Mouse (Mus musculus) liver (tissue): ENCODE data around the gene Ift88.

Experiments used
- DNase-seq: peaks from one replicate; pipeline ENCODE4 v3.0.0-alpha.2; 2020; ENCODE audit warnings: mixed read lengths

Ift88 gene

DNA sequence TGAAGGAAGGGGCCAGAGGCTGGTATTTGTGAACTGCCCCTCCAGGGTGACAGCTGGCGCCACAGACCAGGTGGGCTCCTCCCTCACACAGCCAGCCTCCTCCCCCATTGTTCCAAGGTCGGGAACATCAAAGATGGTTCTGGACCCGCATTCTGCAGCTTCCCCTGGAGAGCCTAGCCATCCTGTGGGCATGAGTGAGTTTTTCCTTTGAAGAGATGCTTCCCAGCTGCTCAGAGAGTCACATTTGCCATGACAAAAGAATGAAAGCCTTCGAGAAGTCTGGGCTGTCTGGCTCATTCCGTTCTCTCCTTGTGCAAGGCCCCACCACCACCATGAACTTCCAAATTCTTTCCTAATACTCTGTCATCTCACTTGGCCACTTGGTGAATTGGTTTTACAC lies 110.5 kb downstream of the Ift88 start:
- no peak for DNase-seq

DNA sequence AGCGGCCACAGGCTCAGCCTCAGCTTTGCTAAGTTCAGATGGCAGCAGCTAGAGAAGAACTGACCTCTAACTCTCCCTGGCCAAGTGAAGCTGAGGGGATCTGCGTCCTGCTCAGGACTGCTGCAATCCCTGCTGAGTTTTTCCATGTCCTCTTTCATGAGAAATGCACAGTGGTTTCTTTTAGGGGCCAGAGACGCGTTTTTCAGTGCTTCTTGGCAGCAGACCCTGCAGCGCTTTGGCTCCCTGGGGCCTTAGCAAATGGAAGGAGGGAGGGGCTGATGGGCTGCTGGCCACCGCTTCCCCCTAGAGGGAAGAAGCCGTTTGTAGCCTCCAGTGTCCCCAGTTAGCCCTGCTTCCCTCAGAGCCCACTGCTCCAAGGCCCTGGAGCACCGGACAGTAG lies 111.1 kb downstream of the Ift88 start:
- no peak for DNase-seq

DNA sequence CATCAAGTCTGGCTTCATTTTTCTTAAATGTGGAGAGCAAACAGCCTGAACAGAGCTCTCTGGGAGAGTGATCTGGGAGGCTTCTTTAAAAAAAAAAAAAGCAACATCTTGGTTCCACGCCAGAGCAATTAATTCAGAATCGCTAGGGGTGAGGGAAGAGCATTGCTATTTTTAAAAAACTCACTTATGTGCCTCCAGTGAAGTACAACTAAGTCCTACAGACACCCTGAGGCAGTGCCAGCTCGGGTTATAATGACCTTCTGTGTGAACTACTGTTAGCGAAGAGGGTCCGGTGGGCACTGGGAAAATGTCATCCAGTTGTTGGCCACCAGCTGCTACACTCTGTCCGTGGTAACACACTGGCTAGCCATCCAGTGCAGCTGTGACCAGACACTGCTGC lies 111.8 kb downstream of the Ift88 start:
- no peak for DNase-seq

DNA sequence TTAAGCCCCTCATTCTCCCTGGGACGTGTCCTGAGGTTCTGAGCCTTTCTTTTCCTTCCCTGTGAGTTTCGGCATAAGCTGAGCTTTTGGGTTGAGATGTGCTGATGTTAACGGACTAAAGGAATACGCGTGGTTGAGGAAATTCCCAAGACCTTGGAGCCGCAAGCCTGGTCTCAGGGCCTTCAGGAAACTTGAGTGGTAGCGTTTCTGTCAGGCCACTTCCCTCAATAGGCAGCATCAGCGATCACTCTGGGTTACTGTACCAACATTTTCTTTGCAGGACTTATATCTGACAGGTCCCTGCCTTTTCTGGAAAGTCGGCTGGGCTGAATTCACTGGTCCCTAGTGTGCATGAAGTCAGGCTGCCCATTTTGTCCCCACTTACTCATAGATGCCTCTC lies 113.0 kb downstream of the Ift88 start:
- no peak for DNase-seq

DNA sequence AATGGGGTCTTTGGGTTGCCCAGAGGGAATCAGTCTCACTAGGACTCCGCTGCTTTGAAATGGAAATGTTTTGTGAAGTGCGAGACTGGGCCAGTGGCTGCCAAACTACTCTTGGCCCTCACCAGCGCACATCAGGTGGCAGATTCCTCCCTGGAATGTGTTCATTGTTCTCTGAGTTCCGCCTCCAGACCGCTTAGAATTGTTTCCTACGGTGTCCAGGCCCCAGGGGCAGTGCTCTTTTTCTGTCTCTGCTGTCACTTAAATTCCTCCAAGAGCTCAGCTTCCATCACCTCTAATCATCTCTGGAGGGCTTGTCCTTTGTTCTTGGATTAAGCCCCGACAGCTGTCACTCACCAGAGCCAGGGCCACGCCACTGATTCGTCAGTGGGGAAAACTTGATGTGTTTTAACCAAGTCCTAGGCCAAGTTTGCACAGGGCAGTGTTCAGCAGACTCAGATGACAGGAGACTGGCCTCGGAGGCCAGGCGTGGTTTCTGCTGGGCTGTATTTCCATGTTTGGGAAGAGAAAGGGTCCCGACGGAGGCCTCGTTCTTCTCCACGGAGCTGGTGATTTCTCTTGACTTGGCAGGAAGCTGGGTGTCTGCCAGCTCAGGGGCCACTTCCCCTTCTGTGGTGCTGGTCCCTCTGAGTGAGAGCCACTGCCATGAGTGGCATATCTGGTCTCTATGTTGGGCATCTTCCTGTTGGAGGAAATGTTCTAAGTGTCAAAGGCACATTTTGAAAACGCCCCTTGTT lies 113.6 kb downstream of the Ift88 start:
- peak; percentile 42 for DNase-seq

DNA sequence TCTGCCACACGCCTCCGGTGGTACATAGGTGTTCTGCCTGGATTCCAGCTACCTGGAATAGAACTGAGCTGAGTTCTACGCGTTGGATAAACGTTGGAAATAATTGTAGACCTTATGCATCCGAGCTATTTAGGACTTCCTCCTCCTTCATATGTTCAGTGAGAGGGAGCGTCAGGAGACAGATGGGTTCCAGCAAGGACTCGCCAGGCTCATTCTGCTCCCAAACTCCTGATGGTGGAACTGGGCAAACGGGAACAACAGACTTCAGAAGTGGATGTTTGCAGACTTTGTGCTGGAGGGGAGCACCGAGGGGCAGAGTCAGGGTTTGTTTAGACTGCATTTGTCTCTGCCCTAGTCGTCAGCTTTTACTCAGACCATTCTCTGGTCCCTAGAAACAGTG lies 116.8 kb downstream of the Ift88 start:
- no peak for DNase-seq

DNA sequence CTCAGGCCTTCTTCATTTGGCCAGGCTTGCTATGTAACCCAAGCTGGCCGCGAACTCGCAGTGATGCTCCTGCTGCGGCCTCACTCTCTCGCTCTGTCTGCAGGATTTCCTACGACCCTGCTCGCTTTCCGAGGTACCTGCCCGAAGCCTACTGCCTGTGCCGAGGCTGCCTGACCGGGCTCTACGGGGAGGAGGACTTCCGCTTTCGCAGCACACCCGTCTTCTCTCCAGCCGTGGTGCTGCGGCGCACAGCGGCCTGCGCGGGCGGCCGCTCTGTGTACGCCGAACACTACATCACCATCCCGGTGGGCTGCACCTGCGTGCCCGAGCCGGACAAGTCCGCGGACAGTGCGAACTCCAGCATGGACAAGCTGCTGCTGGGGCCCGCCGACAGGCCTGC lies 118.4 kb downstream of the Ift88 start:
- no peak for DNase-seq

DNA sequence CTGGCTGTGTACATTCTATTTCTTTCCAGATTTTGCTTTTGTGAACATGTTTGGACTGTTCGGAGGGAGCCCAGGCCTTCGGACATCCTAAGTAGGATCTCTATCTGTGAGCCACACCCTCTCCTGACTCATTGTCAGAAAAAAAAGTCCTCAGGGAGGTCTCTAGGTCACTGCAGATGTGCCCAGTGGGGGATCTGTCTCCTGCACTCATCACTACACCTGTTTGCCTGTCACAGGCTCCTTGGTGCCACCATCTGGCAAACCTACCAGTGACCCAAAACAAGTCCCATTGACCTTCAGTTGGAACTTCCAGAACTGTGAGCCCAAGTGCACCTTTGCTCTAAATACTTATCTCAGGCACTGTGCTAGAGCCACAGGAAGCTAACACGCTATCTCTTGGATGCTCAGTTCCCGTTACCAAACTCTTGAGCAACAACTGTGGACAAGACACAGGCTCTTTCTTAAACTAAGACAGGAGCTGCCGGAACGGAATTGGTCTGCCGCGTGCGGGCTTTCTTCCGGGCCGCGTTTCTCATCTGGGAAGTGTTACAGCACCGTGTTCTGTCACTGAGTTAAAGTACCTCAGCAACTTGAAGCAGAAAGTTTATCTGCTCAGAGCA lies 119.7 kb downstream of the Ift88 start:
- no peak for DNase-seq

DNA sequence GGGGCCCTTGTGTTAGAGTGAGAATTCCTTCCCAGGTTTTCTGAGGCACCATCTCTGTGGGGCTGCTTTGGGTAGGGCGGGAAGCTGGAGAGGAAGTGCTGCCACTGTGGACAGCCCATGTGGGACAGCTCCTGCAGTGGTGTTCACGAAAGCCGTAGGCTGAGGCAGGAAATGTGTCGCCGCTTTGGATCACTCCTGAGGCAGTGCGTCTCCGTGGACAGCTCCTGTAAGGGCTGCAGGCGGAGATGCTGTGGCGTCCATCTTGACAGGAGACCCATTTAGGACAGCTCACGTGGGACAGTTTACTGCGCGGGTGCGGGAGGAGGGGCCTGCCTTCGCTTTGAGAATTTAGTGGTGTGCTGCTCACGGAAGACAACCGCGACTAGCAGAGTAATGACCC lies 121.7 kb downstream of the Ift88 start:
- no peak for DNase-seq

DNA sequence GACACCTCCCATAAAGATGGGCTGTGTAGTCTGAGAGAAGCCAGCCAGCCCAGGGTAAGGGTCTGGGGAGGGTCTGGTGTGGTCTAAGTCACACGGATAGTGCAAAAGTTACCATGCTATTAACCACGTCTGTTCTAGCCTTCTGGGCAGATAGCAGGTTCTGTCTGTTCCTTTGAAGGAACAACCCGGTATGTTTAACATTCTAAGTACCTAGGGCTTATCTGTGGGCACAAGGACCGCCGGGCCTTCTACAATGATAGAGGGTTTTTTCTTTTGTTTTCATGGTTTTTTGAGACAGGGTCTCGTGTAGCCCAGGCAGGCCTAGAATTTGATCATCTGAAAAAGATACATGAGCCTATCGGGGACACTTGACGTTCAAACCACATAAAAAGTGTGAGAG lies 122.3 kb downstream of the Ift88 start:
- no peak for DNase-seq

DNA sequence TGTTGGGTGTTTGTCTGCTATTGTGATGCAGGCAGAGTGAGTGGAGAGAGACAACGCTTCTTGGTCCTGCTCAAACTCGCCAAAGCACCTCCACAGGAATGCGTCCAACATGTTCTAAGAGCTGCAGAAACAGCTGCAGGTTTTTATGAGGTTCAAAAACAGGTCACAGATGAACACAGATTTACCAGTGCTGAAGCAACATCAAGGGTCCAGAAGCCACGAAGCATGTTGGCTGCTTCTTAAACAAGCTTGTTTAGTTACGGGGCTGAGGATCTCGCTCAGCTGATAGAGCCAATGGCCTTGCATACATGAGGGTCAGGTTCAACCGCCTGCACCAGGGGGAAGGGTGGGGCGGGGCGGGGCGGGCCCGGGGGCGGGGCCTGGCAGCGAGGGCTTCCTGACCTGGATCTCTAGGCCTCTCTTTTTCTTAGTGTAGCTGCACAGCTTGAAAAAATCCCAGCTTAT lies 122.7 kb downstream of the Ift88 start:
- DNase-seq, result peak; percentile 72

DNA sequence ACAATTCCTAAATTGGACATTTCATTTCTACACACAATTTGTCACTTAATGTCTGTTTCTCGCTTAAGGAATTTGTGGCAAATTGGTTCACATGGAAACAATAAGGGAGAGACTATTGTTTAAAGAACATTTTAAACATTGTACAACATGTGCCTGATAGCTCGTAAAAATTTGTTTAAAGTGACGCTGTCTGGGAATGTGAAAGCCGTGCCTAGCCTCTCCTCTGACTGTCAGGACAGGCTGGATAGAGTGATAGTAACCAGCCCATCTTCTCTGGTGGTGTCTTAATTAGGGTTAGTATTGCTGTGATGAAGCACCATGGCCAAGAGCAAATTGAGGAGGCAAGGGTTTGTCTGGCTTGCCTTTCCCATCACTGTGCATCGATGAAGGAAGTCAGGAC lies 123.2 kb downstream of the Ift88 start:
- DNase-seq, result no peak

DNA sequence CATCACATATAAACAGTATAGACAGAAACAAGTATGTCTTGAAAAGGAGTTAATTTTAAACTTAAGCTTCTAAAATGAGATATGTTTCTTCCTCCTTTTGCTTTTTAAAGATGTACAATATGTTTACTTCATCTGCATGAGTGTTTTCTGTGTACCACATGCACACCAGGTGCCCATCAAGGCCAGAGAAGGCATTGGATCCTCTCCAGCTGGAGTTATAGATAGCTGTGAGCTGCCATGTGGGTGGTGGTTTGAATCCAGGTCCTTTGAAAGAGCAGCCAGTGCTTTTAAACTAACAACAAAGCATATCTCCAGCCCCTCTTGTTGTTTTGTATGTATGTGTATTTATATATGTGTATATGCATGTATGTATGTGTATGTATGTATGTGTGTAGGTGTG lies 129.1 kb downstream of the Ift88 start:
- DNase-seq, result no peak

DNA sequence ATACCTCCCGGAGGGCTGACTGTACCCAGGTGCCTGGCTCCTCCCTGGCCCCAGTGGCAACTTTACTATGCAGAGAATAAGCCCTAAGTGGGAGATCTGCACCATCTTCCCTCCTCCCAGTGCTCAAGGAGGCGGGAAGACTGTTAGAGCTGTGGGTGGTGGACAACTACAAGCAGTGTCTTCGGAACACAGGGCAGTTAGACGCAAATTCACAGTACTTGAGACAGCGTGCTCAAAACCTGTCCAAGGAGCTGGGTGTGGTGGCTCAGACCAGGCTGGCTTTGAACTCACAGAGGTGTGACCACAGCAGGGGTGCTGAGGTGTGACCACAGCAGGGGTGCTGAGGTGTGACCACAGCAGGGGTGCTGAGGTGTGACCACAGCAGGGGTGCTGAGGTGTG lies 130.6 kb downstream of the Ift88 start:
- no peak for DNase-seq

DNA sequence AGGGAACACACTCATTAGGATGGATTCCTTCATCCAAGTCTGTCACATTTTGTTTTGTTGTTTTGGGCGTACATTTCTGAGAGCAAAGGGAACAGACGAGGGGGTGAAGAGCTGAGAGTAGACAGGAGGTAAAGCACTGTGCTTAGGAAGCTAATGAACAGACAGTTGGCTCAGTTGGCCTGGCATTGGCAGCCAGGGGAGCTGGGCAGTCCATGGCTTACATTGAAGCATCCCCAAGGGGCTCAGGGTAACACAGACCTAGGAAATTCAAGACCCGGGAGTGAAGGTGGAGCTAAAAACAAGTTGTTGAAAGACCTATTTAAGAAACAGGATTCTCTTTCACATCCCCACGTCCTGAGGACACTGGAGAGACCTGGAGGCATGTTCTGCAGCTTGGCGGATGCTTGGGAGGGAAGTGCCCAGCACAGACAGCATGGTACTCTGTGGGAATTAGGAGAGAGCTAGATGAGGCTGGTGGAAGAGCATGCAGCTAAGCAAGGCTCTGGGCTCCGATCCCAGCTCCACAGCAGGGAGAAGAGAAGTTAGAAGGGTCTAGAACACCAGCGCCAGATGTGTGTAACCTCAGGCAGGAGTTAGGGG lies 131.7 kb downstream of the Ift88 start:
- DNase-seq, result no peak

DNA sequence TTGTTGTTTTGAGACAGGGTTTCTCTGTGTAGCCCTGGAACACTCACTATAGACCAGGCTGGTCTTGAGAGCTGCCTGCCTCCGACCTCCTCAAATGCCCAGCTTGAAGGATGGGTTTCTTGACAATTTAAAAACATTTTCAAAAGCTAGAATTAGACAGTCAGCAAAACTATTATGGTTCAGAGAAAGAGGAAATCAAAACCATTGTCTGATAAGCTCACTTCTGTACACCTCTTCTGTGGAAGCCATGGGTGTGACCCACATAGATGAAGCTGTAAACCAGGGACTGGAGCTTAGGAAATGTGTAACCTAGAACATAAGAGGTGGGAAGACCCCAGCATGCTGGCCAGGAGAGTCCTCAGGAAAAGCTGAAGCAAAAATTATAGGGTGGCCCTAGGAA lies 133.1 kb downstream of the Ift88 start:
- no peak for DNase-seq

DNA sequence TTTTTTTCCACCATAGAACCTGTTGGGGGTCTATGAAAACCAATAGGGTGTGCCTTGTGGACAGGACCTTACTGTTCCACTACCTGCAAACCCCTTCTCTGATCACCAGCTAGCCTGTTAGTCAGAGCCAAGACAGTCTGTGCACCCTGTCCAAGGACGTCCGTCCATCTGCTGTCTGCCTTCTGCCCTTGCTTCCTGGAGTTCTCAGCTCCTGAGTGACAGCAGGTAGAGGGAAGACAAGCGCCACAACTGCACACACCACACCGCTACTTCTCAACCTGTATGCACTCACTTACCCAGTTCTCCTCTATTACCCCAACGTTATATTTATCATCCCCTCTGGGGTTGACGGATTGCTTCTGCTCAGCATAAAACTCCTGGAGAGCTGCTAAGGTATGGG lies 141.8 kb downstream of the Ift88 start:
- DNase-seq, result no peak
